Mouse (Mus musculus) myocyte (in vitro differentiated cells): ENCODE measurements at regions not wholly inside any gene's neighbourhood (a gene's known extent, or its start where the extent isn't known, plus 50 kb on each side); places are given as distances from the start of the nearest gene placed in this dataset.

ENCODE experiments used
- H3K27me3 ChIP-seq: one replicate; pipeline ENCODE4 v1.6.1; 2011; ENCODE audit not compliant: control insufficient read depth, insufficient read depth, insufficient read length
- H3K36me3 ChIP-seq: one replicate; pipeline ENCODE4 v1.6.1; 2011; ENCODE audit not compliant: control insufficient read depth, insufficient read depth
- H3K4me2 ChIP-seq: one replicate; pipeline ENCODE4 v1.6.1; 2011; ENCODE audit warnings: low read depth, control low read depth
- H3K4me3 ChIP-seq: one replicate; pipeline ENCODE4 v1.5.1; 2011; ENCODE audit warnings: mild to moderate bottlenecking, control low read depth, moderate library complexity
- H3K79me2 ChIP-seq: one replicate; pipeline ENCODE4 v1.6.1; 2011; ENCODE audit not compliant: control insufficient read depth, insufficient read depth
- H3ac ChIP-seq: one replicate; pipeline ENCODE4 v1.6.1; 2011; ENCODE audit not compliant: control insufficient read depth, insufficient read length
- CEBPB ChIP-seq: IDR thresholded peaks from 2 replicates; pipeline ENCODE4 v1.6.1; 2011; ENCODE audit warnings: mild to moderate bottlenecking, moderate library complexity; ENCODE audit not compliant: poor library complexity, insufficient read depth, severe bottlenecking
- E2F4 ChIP-seq: IDR thresholded peaks from one replicate; pipeline ENCODE4 v1.6.1; 2011; ENCODE audit warnings: mild to moderate bottlenecking, control low read depth, moderate library complexity; ENCODE audit not compliant: insufficient read depth
- MAX ChIP-seq: IDR thresholded peaks from one replicate; pipeline ENCODE4 v1.6.1; 2011; ENCODE audit warnings: low read depth, mild to moderate bottlenecking, control low read depth
- MYOD1 ChIP-seq, 3 experiments: IDR thresholded peaks; one replicate each; pipeline ENCODE4 v1.6.1; 2011; ENCODE audit warnings: control low read depth in 2 of 3, low read depth in 2 of 3, mild to moderate bottlenecking in 2 of 3, moderate library complexity in 1 of 3; ENCODE audit not compliant: insufficient read length in 2 of 3, control insufficient read depth in 1 of 3
- MYOG ChIP-seq, 3 experiments: IDR thresholded peaks; one replicate each; pipeline ENCODE4 v1.6.1; 2011; ENCODE audit warnings: control low read depth in 2 of 3, low read depth in 2 of 3, mild to moderate bottlenecking in 2 of 3; ENCODE audit not compliant: insufficient read length in 2 of 3, control insufficient read depth in 1 of 3, insufficient read depth in 1 of 3
- POLR2A ChIP-seq: IDR thresholded peaks from one replicate; pipeline ENCODE4 v1.6.1; 2011; ENCODE audit warnings: low read depth, mild to moderate bottlenecking, control low read depth, moderate library complexity; ENCODE audit not compliant: insufficient read length
- POLR2AphosphoS2 ChIP-seq: IDR thresholded peaks from one replicate; pipeline ENCODE4 v1.6.1; 2011; ENCODE audit warnings: low read depth, control low read depth; ENCODE audit not compliant: insufficient read length
- REST ChIP-seq: IDR thresholded peaks from one replicate; pipeline ENCODE4 v1.6.1; 2011; ENCODE audit warnings: mild to moderate bottlenecking, control low read depth, moderate library complexity; ENCODE audit not compliant: insufficient read depth, insufficient read length
- SRF ChIP-seq: IDR thresholded peaks from one replicate; pipeline ENCODE4 v1.6.1; 2011; ENCODE audit warnings: low read depth; ENCODE audit not compliant: control insufficient read depth, insufficient read length
- TCF12 ChIP-seq: IDR thresholded peaks from one replicate; pipeline ENCODE4 v1.6.1; 2011; ENCODE audit warnings: mild to moderate bottlenecking, control low read depth; ENCODE audit not compliant: poor library complexity, insufficient read depth, severe bottlenecking
- TCF3 ChIP-seq: IDR thresholded peaks from one replicate; pipeline ENCODE4 v1.6.1; 2011; ENCODE audit warnings: low read depth, control low read depth; ENCODE audit not compliant: insufficient read length
- USF1 ChIP-seq: IDR thresholded peaks from one replicate; pipeline ENCODE4 v1.6.1; 2011; ENCODE audit warnings: low read depth, mild to moderate bottlenecking, control low read depth, moderate library complexity

DNA sequence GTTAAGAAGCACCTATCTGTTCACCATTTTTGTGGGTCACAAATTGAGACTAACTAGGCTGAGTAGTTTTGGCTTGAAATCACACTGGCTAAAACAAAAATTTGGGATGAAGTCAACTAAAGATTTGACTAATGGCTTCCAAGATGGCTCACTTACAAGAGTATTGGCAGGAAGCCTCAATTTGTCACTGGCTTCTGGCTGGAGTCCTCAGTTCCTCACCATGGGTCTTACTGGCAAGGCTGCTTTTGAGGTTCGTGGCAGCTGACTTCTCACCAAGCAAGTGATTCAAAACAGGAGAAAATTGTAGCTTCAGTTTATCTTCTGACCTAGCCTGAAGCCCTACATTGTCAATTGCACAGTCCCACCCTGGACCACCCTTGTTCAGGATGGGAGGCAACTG is 250.0 kb upstream of the Nbea start:
- H3K79me2 ChIP-seq: no peaks in the 10 kb centered on the region
- no peaks in the 10 kb centered on the region for H3K36me3 ChIP-seq
- H3K4me2 ChIP-seq: no peak overlapping the region
- no peaks in the 10 kb centered on the region for H3K27me3 ChIP-seq
- H3K4me3 ChIP-seq: no peak overlapping the region
- no peak for TF ChIP-seq MYOG (IDR thresholded peaks at IDR 0.05; ENCODE audit: control insufficient read depth in 1 of 3, insufficient read depth in 1 of 3, insufficient read length in 2 of 3, low read depth in 2 of 3)
- no peak for TF ChIP-seq E2F4
- TF ChIP-seq TCF3: no peak
- TF ChIP-seq TCF12: no peak
- TF ChIP-seq REST: no peak
- no peak for TF ChIP-seq MAX
- no peak for TF ChIP-seq MYOD1 (IDR thresholded peaks at IDR 0.05; ENCODE audit: control insufficient read depth in 1 of 3, insufficient read length in 2 of 3, low read depth in 2 of 3)
- no peak for TF ChIP-seq SRF
- no peak for TF ChIP-seq USF1
- H3ac ChIP-seq: no peak overlapping the region

GRCm38 (mm10) chr3:56427201-56427600 is 243.7 kb upstream of the Nbea start:
- Histone ChIP-seq H3K4me2 (no peak overlapping the region), H3K36me3 (no peaks in the 10 kb centered on the region), H3ac (no peak overlapping the region), H3K27me3 (no peaks in the 10 kb centered on the region), H3K4me3 (no peak overlapping the region), H3K79me2 (no peaks in the 10 kb centered on the region)
- TF ChIP-seq MYOG (IDR thresholded peaks at IDR 0.05; ENCODE audit: control insufficient read depth in 1 of 3, insufficient read depth in 1 of 3, insufficient read length in 2 of 3, low read depth in 2 of 3) (peak in 1 of 3 experiments; percentile 42), TCF3 (no peak), TCF12 (no peak), USF1 (no peak), CEBPB (0 out of 2 replicates have a peak, but pooled peaks have one; percentile 9), POLR2A (no peak), E2F4 (no peak), POLR2AphosphoS2 (no peak), MYOD1 (IDR thresholded peaks at IDR 0.05; ENCODE audit: control insufficient read depth in 1 of 3, insufficient read length in 2 of 3, low read depth in 2 of 3) (peak in 1 of 3 experiments; percentile 36), MAX (no peak), SRF (no peak), REST (no peak)

- no peaks in the 10 kb centered on the region for H3K36me3 ChIP-seq
- no peak overlapping the region for H3K4me3 ChIP-seq
- no peak overlapping the region for H3K4me2 ChIP-seq
- no peak for TF ChIP-seq SRF
- TF ChIP-seq MAX: no peak
- TF ChIP-seq CEBPB: no peak
- no peak for TF ChIP-seq TCF12
- TF ChIP-seq MYOD1 (IDR thresholded peaks at IDR 0.05; ENCODE audit: control insufficient read depth in 1 of 3, insufficient read length in 2 of 3, low read depth in 2 of 3): no peak
- no peak for TF ChIP-seq POLR2AphosphoS2
- no peak for TF ChIP-seq MYOG (IDR thresholded peaks at IDR 0.05; ENCODE audit: control insufficient read depth in 1 of 3, insufficient read depth in 1 of 3, insufficient read length in 2 of 3, low read depth in 2 of 3)
- TF ChIP-seq REST: no peak
- TF ChIP-seq USF1: no peak
- TF ChIP-seq POLR2A: no peak
- no peaks in the 10 kb centered on the region for H3K27me3 ChIP-seq
- H3K79me2 ChIP-seq: no peaks in the 10 kb centered on the region
- no peak overlapping the region for H3ac ChIP-seq
These were observed 214.5 kb upstream of the Nbea start for GRCm38 (mm10) chr3:56397851-56398496.

- no peaks in the 10 kb centered on the region for H3K36me3 ChIP-seq
- H3K4me3 ChIP-seq: no peak overlapping the region
- H3K4me2 ChIP-seq: no peak overlapping the region
- no peaks in the 10 kb centered on the region for H3K79me2 ChIP-seq
- TF ChIP-seq MAX: no peak
- no peak for TF ChIP-seq MYOG (IDR thresholded peaks at IDR 0.05; ENCODE audit: control insufficient read depth in 1 of 3, insufficient read depth in 1 of 3, insufficient read length in 2 of 3, low read depth in 2 of 3)
- TF ChIP-seq TCF12: no peak
- no peak for TF ChIP-seq MYOD1 (IDR thresholded peaks at IDR 0.05; ENCODE audit: control insufficient read depth in 1 of 3, insufficient read length in 2 of 3, low read depth in 2 of 3)
- H3K27me3 ChIP-seq: no peaks in the 10 kb centered on the region
- no peak overlapping the region for H3ac ChIP-seq
These were observed 209.6 kb upstream of the Nbea start for GRCm38 (mm10) chr3:56393134-56393533.

GRCm38 (mm10) chr3:56380316-56380715 is 196.8 kb upstream of the Nbea start:
- Histone ChIP-seq H3K4me3 (no peak overlapping the region), H3K36me3 (no peaks in the 10 kb centered on the region), H3K4me2 (no peak overlapping the region), H3K27me3 (no peaks in the 10 kb centered on the region), H3ac (no peak overlapping the region), H3K79me2 (no peaks in the 10 kb centered on the region)
- TF ChIP-seq CEBPB (no peak), TCF12 (no peak), REST (no peak), MYOG (IDR thresholded peaks at IDR 0.05; ENCODE audit: control insufficient read depth in 1 of 3, insufficient read depth in 1 of 3, insufficient read length in 2 of 3, low read depth in 2 of 3) (no peak), E2F4 (no peak), MYOD1 (IDR thresholded peaks at IDR 0.05; ENCODE audit: control insufficient read depth in 1 of 3, insufficient read length in 2 of 3, low read depth in 2 of 3) (no peak), TCF3 (no peak), SRF (no peak), POLR2A (no peak)
